Comparison of ENCODE assay signal across 8 mouse cellular contexts in the genomic region with DNA sequence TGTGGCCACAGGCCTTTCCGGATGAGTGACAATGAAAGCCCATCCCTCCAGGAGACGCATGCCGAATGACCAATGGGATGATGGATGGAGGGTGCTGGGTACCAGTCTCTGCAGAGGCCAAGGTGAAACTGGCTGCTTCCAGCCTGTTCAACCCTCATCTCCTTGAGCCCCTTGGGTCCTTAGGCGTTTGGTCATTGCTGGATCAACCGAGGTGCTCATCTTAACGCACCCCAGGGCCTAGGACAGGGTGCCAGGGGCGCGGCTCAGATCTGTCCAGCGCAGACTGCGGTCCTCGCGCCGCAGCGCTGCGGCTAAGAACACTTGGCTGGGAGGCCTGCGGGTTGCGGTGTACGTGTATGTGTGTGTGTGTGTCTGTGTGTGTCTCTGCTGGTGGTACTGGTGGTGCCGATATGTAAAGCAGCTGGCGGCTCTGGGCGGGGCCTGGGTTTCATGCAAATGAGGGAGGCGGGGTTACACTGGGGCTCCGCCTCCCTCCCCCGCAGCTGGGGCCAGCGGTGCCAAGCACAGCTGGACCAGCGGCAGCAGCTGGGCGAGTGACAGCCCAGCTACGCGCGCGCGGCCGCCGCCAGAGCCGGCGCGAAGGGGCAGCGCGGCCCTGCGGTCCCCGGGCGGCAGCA. TPM values are rescaled to one million over a fixed set of nuclear protein-coding genes. Genes with fewer than 3 reads are reported as not detected.
DNase-seq lines count a peak whose midpoint lies in the region; ATAC-seq and TF ChIP-seq lines count a peak whose summit lies in the region.

Gene Prkcb, plus strand, starts transcription at position 147 of the 638 bp plus-strand sequence.

- no peak for TF ChIP-seq CTCF in cortical plate, adult 2 months (IDR thresholded peaks at IDR 0.05; ENCODE audit: extremely low read depth, insufficient read depth, low read length)

- intact Hi-C loops in gastrocnemius, postnatal 14 days (cut with DNase I; ENCODE audit: low total_unique reads) = no loop called here

- H3K4me1 ChIP-seq in cortical plate, adult 2 months (ENCODE audit: control insufficient read depth, insufficient read depth, low read length) = peaks cover 4% of the 10 kb centered on the region; the same call in 1 of the 2 replicates

- ATAC-seq in activated CD4-positive, CD25-positive, alpha-beta regulatory T cell, adult 4 months = peak; percentile 74
- ATAC-seq in inflammation-experienced regulatory T-cells, adult 6 months = peak; percentile 76
- peak; percentile 89 for ATAC-seq in megakaryocyte, adult 5-6 weeks (ENCODE audit: poor library complexity, severe bottlenecking)

- DNase-seq in gastrocnemius, postnatal 14 days = peak; percentile 44
- peak; percentile 65 to 90 for DNase-seq in left cerebral cortex, adult 9 months (ENCODE audit: low spot score in 2 of 2)
- peak; percentile 89 for DNase-seq in right cerebral cortex, adult 18-20 months
- DNase-seq in urinary bladder, adult 18-20 months (ENCODE audit: low spot score in 2 of 2) = peak; percentile 17 to 39

- peak within 1 kb of the TSS; percentile 99 for H3K4me3 ChIP-seq in cortical plate, adult 2 months (ENCODE audit: insufficient read depth, low read length)

- peak; percentile 82 for TF ChIP-seq POLR2A in cortical plate, adult 2 months (IDR thresholded peaks at IDR 0.05; ENCODE audit: extremely low read depth, insufficient read depth, low read length)

- peak within 1 kb of the TSS; percentile 94 for H3K27ac ChIP-seq in cortical plate, adult 2 months (ENCODE audit: insufficient read depth, low read length)

RNA-seq across cellular contexts. Expression of gene Prkcb, which starts in this region (rescaled TPM):
- 10 to 100 TPM; 71.9 to 78.3 TPM for polyA plus RNA-seq in activated CD4-positive, CD25-positive, alpha-beta regulatory T cell, adult 4 months (2017; shearing (Covaris generic))
- polyA plus RNA-seq in cortical plate, adult 2 months (2012; rRNA removed) = 767 and 768 TPM in 2 replicates
- under 1 TPM; 0.91 to 0.98 TPM for total RNA-seq in gastrocnemius, postnatal 14 days (2021)
- 10 to 100 TPM; 45.1 to 89.5 (median 71.9) TPM for polyA plus RNA-seq in inflammation-experienced regulatory T-cells, adult 6 months (2017; shearing (Covaris generic))
- total RNA-seq in megakaryocyte, adult 5-6 weeks (2015) = 131 and 135 TPM in 2 replicates
- 85.9 and 96.3 TPM in 2 replicates for total RNA-seq in megakaryocyte, adult 5-6 weeks (2017)

Comparison
In these comparisons a context has a peak if more than half of its experiments do, and no peak if none do; other contexts are left out.
1. Peak in every context shown above with its lines: DNase-seq, ATAC-seq, H3K4me3 ChIP-seq and H3K27ac ChIP-seq.
2. RNA of gene Prkcb (total RNA-seq): 85.9 to 135 TPM in megakaryocyte, adult 5-6 weeks; 0.91 to 0.98 TPM in gastrocnemius, postnatal 14 days; every median in the first group is over 10 times any median in the second.
3. Peak in DNase-seq in gastrocnemius, postnatal 14 days; RNA of the gene not detected or under 1 TPM.
4. DNase-seq: peak in every context shown above with its lines; median percentile 89 in right cerebral cortex, adult 18-20 months; 78 in left cerebral cortex, adult 9 months; 44 in gastrocnemius, postnatal 14 days; 28 in urinary bladder, adult 18-20 months.